Mouse (Mus musculus): Measurements from ENCODE around the gene Ppm1g. TPM values are rescaled to one million over a fixed set of nuclear protein-coding genes. Genes with fewer than 3 reads are reported as not detected.
"Not testable (repeated sequence)": the region's sequence is repeated elsewhere in the genome, so short reads cannot be mapped to it uniquely, and the experiment has no call there.

Gene Ppm1g
- polyA plus RNA-seq, 1 experiment from 2014 or later: 145 TPM

GRCm38 (mm10) chr5:31226641-31227040 lies 6.2 kb upstream of the Ppm1g start:
- WGBS: 77% methylated on average over 1 of the region's 1 CpGs
- H3K9me3 ChIP-seq (ENCODE audit: control insufficient read depth, low read length): no peaks in the 10 kb centered on the region
- no peaks in the 10 kb centered on the region for H3K4me1 ChIP-seq (replicated peaks; ENCODE audit: control insufficient read depth, insufficient read depth, low read length)
- ATAC-seq (replicated peaks; ENCODE audit: low FRiP score, low TSS enrichment, low read depth): no peak
- H3K9ac ChIP-seq (ENCODE audit: low read length): no peak overlapping the region
- H3K4me3 ChIP-seq (ENCODE audit: low read depth, low read length): no peak overlapping the region
- no peak overlapping the region for H3K27ac ChIP-seq (ENCODE audit: low read depth)
- no peaks in the 10 kb centered on the region for H3K27me3 ChIP-seq (replicated peaks; ENCODE audit: control insufficient read depth, insufficient read depth, low read length)
- no peaks in the 10 kb centered on the region for H3K36me3 ChIP-seq (ENCODE audit: control insufficient read depth, insufficient read depth, low read length)
- no peak for DNase-seq (ENCODE audit: low spot score)
- H3K4me2 ChIP-seq (ENCODE audit: low read length): no peak overlapping the region

- no peaks in the 10 kb centered on the region for H3K36me3 ChIP-seq (ENCODE audit: control insufficient read depth, insufficient read depth, low read length)
- no peak overlapping the region for H3K4me2 ChIP-seq (ENCODE audit: low read length)
- WGBS: 97% methylated on average over 9 of the region's 9 CpGs
- H3K27ac ChIP-seq (ENCODE audit: low read depth): no peak overlapping the region
- H3K9ac ChIP-seq (ENCODE audit: low read length): no peak overlapping the region
- ATAC-seq (replicated peaks; ENCODE audit: low FRiP score, low TSS enrichment, low read depth) (no peak), DNase-seq (ENCODE audit: low spot score) (no peak)
- H3K4me3 ChIP-seq (ENCODE audit: low read depth, low read length): no peak overlapping the region
- peaks cover 6% of the 10 kb centered on the region; the same call in 1 of the 2 replicates for H3K4me1 ChIP-seq (replicated peaks; ENCODE audit: control insufficient read depth, insufficient read depth, low read length)
- no peaks in the 10 kb centered on the region for H3K27me3 ChIP-seq (replicated peaks; ENCODE audit: control insufficient read depth, insufficient read depth, low read length)
- no peaks in the 10 kb centered on the region for H3K9me3 ChIP-seq (ENCODE audit: control insufficient read depth, low read length)
These were observed 2.2 kb upstream of the Ppm1g start for GRCm38 (mm10) chr5:31222696-31223095.

- 15% methylated on average over 11 of the region's 11 CpGs for WGBS
These were observed 938 bp upstream of the Ppm1g start for GRCm38 (mm10) chr5:31221304-31221945.

GRCm38 (mm10) chr5:31219911-31220447 lies 508 bp downstream of the Ppm1g start:
- H3K4me1 ChIP-seq (replicated peaks; ENCODE audit: control insufficient read depth, insufficient read depth, low read length): peaks cover 6% of the 10 kb centered on the region; the same call in 1 of the 2 replicates
- peak overlapping the region; percentile 93 for H3K9ac ChIP-seq (ENCODE audit: low read length)
- H3K9me3 ChIP-seq (ENCODE audit: control insufficient read depth, low read length): no peaks in the 10 kb centered on the region
- H3K4me2 ChIP-seq (ENCODE audit: low read length): peak overlapping the region; percentile 85
- H3K27ac ChIP-seq (ENCODE audit: low read depth): peak overlapping the region; percentile 94
- no peaks in the 10 kb centered on the region for H3K27me3 ChIP-seq (replicated peaks; ENCODE audit: control insufficient read depth, insufficient read depth, low read length)
- peak overlapping the region; percentile 98 for H3K4me3 ChIP-seq (ENCODE audit: low read depth, low read length)
- under 1% methylated on average over 40 of the region's 40 CpGs for WGBS
- DNase-seq (ENCODE audit: low spot score): peak; percentile 86
- H3K36me3 ChIP-seq (ENCODE audit: control insufficient read depth, insufficient read depth, low read length): no peaks in the 10 kb centered on the region
- ATAC-seq (replicated peaks; ENCODE audit: low FRiP score, low TSS enrichment, low read depth): peak; percentile 67

More at GRCm38 (mm10) chr5:31221304-31221945, 938 bp upstream of the Ppm1g start:
- peak overlapping the region; percentile 98 for H3K4me3 ChIP-seq (ENCODE audit: low read depth, low read length)
- no peaks in the 10 kb centered on the region for H3K36me3 ChIP-seq (ENCODE audit: control insufficient read depth, insufficient read depth, low read length)
- H3K4me2 ChIP-seq (ENCODE audit: low read length): peak overlapping the region; percentile 85
- H3K9ac ChIP-seq (ENCODE audit: low read length): peak overlapping the region; percentile 93
- 0 out of 2 replicates have a peak, but pooled peaks have one; percentile 3 for ATAC-seq (replicated peaks; ENCODE audit: low FRiP score, low TSS enrichment, low read depth)
- no peaks in the 10 kb centered on the region for H3K27me3 ChIP-seq (replicated peaks; ENCODE audit: control insufficient read depth, insufficient read depth, low read length)
- H3K4me1 ChIP-seq (replicated peaks; ENCODE audit: control insufficient read depth, insufficient read depth, low read length): peaks cover 6% of the 10 kb centered on the region; the same call in 1 of the 2 replicates
- no peaks in the 10 kb centered on the region for H3K9me3 ChIP-seq (ENCODE audit: control insufficient read depth, low read length)
- DNase-seq (ENCODE audit: low spot score): no peak
- peak overlapping the region; percentile 94 for H3K27ac ChIP-seq (ENCODE audit: low read depth)

GRCm38 (mm10) chr5:31219474-31219873 lies 1.0 kb downstream of the Ppm1g start:
- H3K9me3 ChIP-seq (ENCODE audit: control insufficient read depth, low read length): no peaks in the 10 kb centered on the region
- no peak overlapping the region for H3K27ac ChIP-seq (ENCODE audit: low read depth)
- H3K9ac ChIP-seq (ENCODE audit: low read length): peak overlapping the region; percentile 93
- 2% methylated on average over 11 of the region's 11 CpGs for WGBS
- ATAC-seq (replicated peaks; ENCODE audit: low FRiP score, low TSS enrichment, low read depth) (no peak), DNase-seq (ENCODE audit: low spot score) (no peak)
- H3K4me1 ChIP-seq (replicated peaks; ENCODE audit: control insufficient read depth, insufficient read depth, low read length): peaks cover 6% of the 10 kb centered on the region; the same call in 1 of the 2 replicates
- H3K4me3 ChIP-seq (ENCODE audit: low read depth, low read length): peak overlapping the region; percentile 98
- H3K27me3 ChIP-seq (replicated peaks; ENCODE audit: control insufficient read depth, insufficient read depth, low read length): no peaks in the 10 kb centered on the region
- no peaks in the 10 kb centered on the region for H3K36me3 ChIP-seq (ENCODE audit: control insufficient read depth, insufficient read depth, low read length)
- peak overlapping the region; percentile 85 for H3K4me2 ChIP-seq (ENCODE audit: low read length)

GRCm38 (mm10) chr5:31219070-31219469 lies 1.4 kb downstream of the Ppm1g start:
- Histone ChIP-seq H3K27me3 (replicated peaks; ENCODE audit: control insufficient read depth, insufficient read depth, low read length) (no peaks in the 10 kb centered on the region), H3K9ac (ENCODE audit: low read length) (peak overlapping the region; percentile 13; the same call in 1 of the 2 replicates), H3K27ac (ENCODE audit: low read depth) (no peak overlapping the region), H3K4me1 (replicated peaks; ENCODE audit: control insufficient read depth, insufficient read depth, low read length) (peaks cover 6% of the 10 kb centered on the region; the same call in 1 of the 2 replicates), H3K4me2 (ENCODE audit: low read length) (peak overlapping the region; percentile 85), H3K9me3 (ENCODE audit: control insufficient read depth, low read length) (no peaks in the 10 kb centered on the region), H3K4me3 (ENCODE audit: low read depth, low read length) (peak overlapping the region; percentile 98), H3K36me3 (ENCODE audit: control insufficient read depth, insufficient read depth, low read length) (no peaks in the 10 kb centered on the region)
- DNase-seq (ENCODE audit: low spot score): no peak
- 0% methylated on average over 2 of the region's 2 CpGs for WGBS
- no peak for ATAC-seq (replicated peaks; ENCODE audit: low FRiP score, low TSS enrichment, low read depth)

- Histone ChIP-seq H3K4me2 (ENCODE audit: low read length) (no peak overlapping the region), H3K36me3 (ENCODE audit: control insufficient read depth, insufficient read depth, low read length) (no peaks in the 10 kb centered on the region), H3K27me3 (replicated peaks; ENCODE audit: control insufficient read depth, insufficient read depth, low read length) (no peaks in the 10 kb centered on the region), H3K9ac (ENCODE audit: low read length) (no peak overlapping the region), H3K27ac (ENCODE audit: low read depth) (no peak overlapping the region), H3K4me3 (ENCODE audit: low read depth, low read length) (no peak overlapping the region), H3K4me1 (replicated peaks; ENCODE audit: control insufficient read depth, insufficient read depth, low read length) (peaks cover 6% of the 10 kb centered on the region; the same call in 1 of the 2 replicates), H3K9me3 (ENCODE audit: control insufficient read depth, low read length) (no peaks in the 10 kb centered on the region)
- no peak for ATAC-seq (replicated peaks; ENCODE audit: low FRiP score, low TSS enrichment, low read depth)
- WGBS: 44% methylated on average over 6 of the region's 7 CpGs
- no peak for DNase-seq (ENCODE audit: low spot score)
These were observed 2.2 kb downstream of the Ppm1g start for GRCm38 (mm10) chr5:31218294-31218693.

GRCm38 (mm10) chr5:31216554-31216953 lies 3.9 kb downstream of the Ppm1g start:
- not testable (repeated sequence) for H3K9ac ChIP-seq (ENCODE audit: low read length); H3K36me3 ChIP-seq (ENCODE audit: control insufficient read depth, insufficient read depth, low read length); H3K27ac ChIP-seq (ENCODE audit: low read depth); H3K4me1 ChIP-seq (replicated peaks; ENCODE audit: control insufficient read depth, insufficient read depth, low read length); H3K27me3 ChIP-seq (replicated peaks; ENCODE audit: control insufficient read depth, insufficient read depth, low read length); H3K4me2 ChIP-seq (ENCODE audit: low read length); H3K9me3 ChIP-seq (ENCODE audit: control insufficient read depth, low read length); H3K4me3 ChIP-seq (ENCODE audit: low read depth, low read length); DNase-seq (ENCODE audit: low spot score); ATAC-seq (replicated peaks; ENCODE audit: low FRiP score, low TSS enrichment, low read depth)
- 87% methylated on average over 6 of the region's 6 CpGs for WGBS

Data from intestine, embryonic 14.5 days (tissue).